Mouse (Mus musculus): ENCODE data around the gene Prex1. TPM values are rescaled to one million over a fixed set of nuclear protein-coding genes. Genes with fewer than 3 reads are reported as not detected.
A peak's percentile ranks its signal among the peaks of the same experiment; 100 is the strongest.
"Not testable (repeated sequence)": the region's sequence is repeated elsewhere in the genome, so short reads cannot be mapped to it uniquely, and the experiment has no call there.

Gene Prex1
- polyA plus RNA-seq, 1 experiment from 2014 or later, result 29.7 TPM

- peaks cover 31% of the 10 kb centered on the region for H3K4me1 ChIP-seq (replicated peaks)
- no peak overlapping the region for H3K4me3 ChIP-seq
- H3K36me3 ChIP-seq, result no peaks in the 10 kb centered on the region
- no peaks in the 10 kb centered on the region for H3K9me3 ChIP-seq
- H3K4me2 ChIP-seq, result no peak overlapping the region
- WGBS, result 87% methylated on average over 15 of the region's 15 CpGs
- no peak for ATAC-seq (ENCODE audit: low FRiP score)
- H3K27ac ChIP-seq, result peak overlapping the region; percentile 66
- H3K9ac ChIP-seq, result no peak overlapping the region
- peaks cover 64% of the 10 kb centered on the region for H3K27me3 ChIP-seq
These were observed 191.0 kb downstream of the Prex1 start for GRCm38 (mm10) chr2:166522612-166523120.

- peaks cover 36% of the 10 kb centered on the region for H3K4me1 ChIP-seq (replicated peaks)
- no peaks in the 10 kb centered on the region for H3K9me3 ChIP-seq
- H3K4me2 ChIP-seq, result no peak overlapping the region
- no peak overlapping the region for H3K9ac ChIP-seq
- H3K36me3 ChIP-seq, result no peaks in the 10 kb centered on the region
- WGBS, result 50% methylated on average over 16 of the region's 16 CpGs
- no peak for ATAC-seq (ENCODE audit: low FRiP score)
- peak overlapping the region; percentile 66 for H3K27ac ChIP-seq
- peaks cover 64% of the 10 kb centered on the region for H3K27me3 ChIP-seq
- no peak overlapping the region for H3K4me3 ChIP-seq
These were observed 191.6 kb downstream of the Prex1 start for GRCm38 (mm10) chr2:166521878-166522611.

- Histone ChIP-seq H3K27ac (peak overlapping the region; percentile 66; the same call in 1 of the 2 replicates), H3K9ac (no peak overlapping the region), H3K27me3 (peaks cover 64% of the 10 kb centered on the region), H3K4me1 (replicated peaks) (peaks cover 42% of the 10 kb centered on the region), H3K36me3 (no peaks in the 10 kb centered on the region), H3K9me3 (no peaks in the 10 kb centered on the region), H3K4me3 (no peak overlapping the region), H3K4me2 (no peak overlapping the region)
- ATAC-seq (ENCODE audit: low FRiP score), result no peak
- WGBS, result 93% methylated on average over 5 of the region's 5 CpGs
These were observed 192.2 kb downstream of the Prex1 start for GRCm38 (mm10) chr2:166521461-166521860.

- Histone ChIP-seq H3K4me2 (no peak overlapping the region), H3K27me3 (peaks cover 61% of the 10 kb centered on the region), H3K36me3 (no peaks in the 10 kb centered on the region), H3K4me1 (replicated peaks) (peaks cover 45% of the 10 kb centered on the region), H3K4me3 (no peak overlapping the region), H3K27ac (no peak overlapping the region), H3K9ac (no peak overlapping the region), H3K9me3 (no peaks in the 10 kb centered on the region)
- no peak for ATAC-seq (ENCODE audit: low FRiP score)
- 92% methylated on average over 12 of the region's 12 CpGs for WGBS
These were observed 193.1 kb downstream of the Prex1 start for GRCm38 (mm10) chr2:166520536-166520935.

- H3K4me3 ChIP-seq, H3K36me3 ChIP-seq, H3K9me3 ChIP-seq: not testable (repeated sequence)
- Histone ChIP-seq H3K4me2 (peak overlapping the region; percentile 29; the same call in 1 of the 2 replicates), H3K9ac (peak overlapping the region; percentile 43; the same call in 1 of the 2 replicates), H3K27me3 (peaks cover 51% of the 10 kb centered on the region), H3K4me1 (replicated peaks) (peaks cover 50% of the 10 kb centered on the region), H3K27ac (peak overlapping the region; percentile 84)
- peak; percentile 44 for ATAC-seq (ENCODE audit: low FRiP score)
- WGBS, result 4% methylated on average over 14 of the region's 17 CpGs
These were observed 196.0 kb downstream of the Prex1 start for GRCm38 (mm10) chr2:166517392-166518174.

- Histone ChIP-seq H3K9me3 (no peaks in the 10 kb centered on the region), H3K4me1 (replicated peaks) (peaks cover 43% of the 10 kb centered on the region), H3K9ac (no peak overlapping the region), H3K4me2 (peak overlapping the region; percentile 29; the same call in 1 of the 2 replicates), H3K27me3 (peaks cover 50% of the 10 kb centered on the region), H3K27ac (peak overlapping the region; percentile 84), H3K4me3 (no peak overlapping the region), H3K36me3 (no peaks in the 10 kb centered on the region)
- ATAC-seq (ENCODE audit: low FRiP score), result no peak
- WGBS, result 20% methylated on average over 6 of the region's 6 CpGs
These were observed 196.7 kb downstream of the Prex1 start for GRCm38 (mm10) chr2:166516818-166517353.

Other genes starting within 250 kb of the Prex1 start
- 8.2 and 10.8 TPM in 2 replicates for gene Trp53rkb, start 78.7 kb upstream of the Prex1 start, polyA plus RNA-seq (2015; fragmentation: Nextera tagmentation; extraction: Ambion mirVana)
- gene Arfgef2, start 91.8 kb upstream of the Prex1 start, polyA plus RNA-seq (2015; fragmentation: Nextera tagmentation; extraction: Ambion mirVana), result 3.7 and 4.0 TPM in 2 replicates
- gene Cse1l, start 192.2 kb upstream of the Prex1 start, polyA plus RNA-seq (2015; fragmentation: Nextera tagmentation; extraction: Ambion mirVana), result 96.4 and 98.9 TPM in 2 replicates